Mouse (Mus musculus): ENCODE data around the gene Hist2h2ab.

DNA sequence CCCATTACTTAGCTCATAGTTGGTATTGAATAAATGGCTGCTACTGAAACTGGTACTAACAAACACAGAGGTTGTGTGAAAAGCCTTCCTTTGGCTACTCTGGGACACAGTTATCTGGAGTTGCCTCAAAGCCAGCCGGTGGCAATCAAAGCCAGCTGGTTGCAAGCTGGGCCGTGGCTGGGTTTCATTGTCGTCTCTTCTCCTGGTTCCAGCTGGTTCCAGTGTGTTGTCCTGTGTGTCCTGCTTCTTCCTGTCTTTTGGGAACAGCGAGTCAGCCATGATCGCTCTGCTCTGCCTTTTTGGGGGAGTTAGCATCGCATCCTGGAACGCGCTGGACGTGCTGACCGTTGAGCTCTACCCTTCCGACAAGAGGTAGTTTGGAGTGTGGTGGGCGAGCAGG lies 26.7 kb upstream of the Hist2h2ab start:
- no peak for TF ChIP-seq RAD21 (IDR thresholded peaks at IDR 0.05; ENCODE audit: low read depth, low read length)
- TF ChIP-seq CTCF (conservative IDR thresholded peaks at IDR 0.05 in 1 of 2, IDR thresholded peaks at IDR 0.05 in 1 of 2; ENCODE audit: low read depth in 2 of 2, low read length in 2 of 2) = no peak
- no peak for TF ChIP-seq POLR2A (IDR thresholded peaks at IDR 0.05; ENCODE audit: low read depth, low read length)
- no peak for TF ChIP-seq EP300 (IDR thresholded peaks at IDR 0.05; ENCODE audit: low read length)
- TF ChIP-seq NRF1 (IDR thresholded peaks at IDR 0.05; ENCODE audit: low read depth, low read length) = no peak
- no peak for TF ChIP-seq KAT2A (IDR thresholded peaks at IDR 0.05; ENCODE audit: insufficient replicate concordance, low read length)
- TF ChIP-seq POLR2AphosphoS2 (IDR thresholded peaks at IDR 0.05; ENCODE audit: low read depth, low read length) = no peak
- no peak for TF ChIP-seq TCF12 (IDR thresholded peaks at IDR 0.05; ENCODE audit: low read depth, low read length)
- no peak for TF ChIP-seq E2F4 (IDR thresholded peaks at IDR 0.05; ENCODE audit: insufficient replicate concordance, low read depth, low read length)

All from CH12.LX (cell line).